8 mouse cellular contexts compared by ENCODE assay signal in the genomic region with DNA sequence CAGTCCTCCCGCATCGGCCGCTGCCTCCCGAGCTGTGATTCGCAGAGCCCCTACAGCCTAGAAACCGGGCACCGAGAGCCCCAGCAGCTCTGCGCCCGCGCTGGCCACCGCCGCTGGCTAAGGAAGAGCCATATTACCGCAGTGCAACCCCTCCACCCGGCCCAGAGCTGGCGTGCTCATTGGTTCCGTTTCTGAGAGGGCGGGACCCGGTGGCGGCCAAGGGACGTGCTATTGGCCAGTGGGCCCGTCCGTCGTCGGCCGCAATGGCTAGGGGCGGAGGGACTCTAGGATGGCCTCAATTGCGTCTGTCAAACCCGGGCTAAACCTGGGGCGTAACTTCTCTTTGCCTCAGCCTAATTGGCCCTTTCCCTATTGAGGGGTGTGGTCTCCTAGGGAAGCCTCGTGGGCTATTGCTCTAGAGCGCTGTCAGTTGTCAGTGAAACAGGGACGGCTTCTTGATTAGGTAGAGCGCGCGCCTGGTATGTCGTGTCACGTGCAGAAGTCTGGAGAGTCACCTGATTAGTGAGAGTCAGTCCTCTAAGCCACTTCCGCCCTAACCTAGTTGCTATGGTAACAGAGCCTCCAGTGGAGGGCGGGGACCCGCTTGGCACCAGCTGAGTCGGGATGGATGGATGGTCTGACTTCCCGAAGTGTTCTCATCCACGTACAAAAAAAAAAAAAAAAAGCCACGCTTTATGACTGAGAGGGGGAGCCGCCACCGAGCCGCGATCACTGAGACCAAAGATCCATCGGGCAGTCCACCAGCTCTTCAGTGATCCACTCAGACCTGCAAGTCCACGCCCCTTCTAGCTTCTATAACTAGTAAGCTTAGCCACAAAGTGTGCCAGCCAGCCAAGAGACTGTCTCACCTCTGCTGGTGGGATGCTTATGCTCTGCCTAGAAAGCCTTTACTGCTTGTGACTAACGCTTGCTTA. TPM values are rescaled to one million over a fixed set of nuclear protein-coding genes. Genes with fewer than 3 reads are reported as not detected.
DNase-seq lines count a peak whose midpoint lies in the region; ATAC-seq lines count a peak whose summit lies in the region.

A gene (minus strand): TSS at position 158 of the 935 bp plus-strand sequence.

- peaks cover 22% of the 10 kb centered on the region for H3K4me1 ChIP-seq in hindbrain, embryonic 15.5 days (replicated peaks)

- H3K27ac ChIP-seq in hindbrain, embryonic 15.5 days (replicated peaks), result peak within 1 kb of the TSS; percentile 94

- DNase-seq in T-cell, adult 2 months (ENCODE audit: low spot score), result peak; percentile 98
- DNase-seq in cerebellum, postnatal 36 days, result peak; percentile 99
- DNase-seq in frontal cortex, postnatal 36 days (ENCODE audit: low spot score in 2 of 2), result peak; percentile 100
- peak; percentile 100 for DNase-seq in left cerebral cortex, adult 11 months (ENCODE audit: low spot score)
- DNase-seq in lung, postnatal 4 days, result peak; percentile 99 to 100
- DNase-seq in retina, postnatal 7 days (ENCODE audit: low read depth, low spot score), result peak; percentile 98
- DNase-seq in urinary bladder, adult 2 months (ENCODE audit: low spot score), result peak; percentile 97

- H3K4me2 ChIP-seq in hindbrain, embryonic 15.5 days, result peak within 1 kb of the TSS; percentile 90

- H3K36me3 ChIP-seq in hindbrain, embryonic 15.5 days, result no peaks in the 10 kb centered on the region

- peak; percentile 99 for ATAC-seq in hindbrain, embryonic 15.5 days (ENCODE audit: low FRiP score, low read depth)

- WGBS in hindbrain, embryonic 15.5 days, result under 1% methylated on average over 50 of the region's 51 CpGs

- H3K9ac ChIP-seq in hindbrain, embryonic 15.5 days, result peak within 1 kb of the TSS; percentile 87

- H3K4me3 ChIP-seq in hindbrain, embryonic 15.5 days, result peak within 1 kb of the TSS; percentile 96

- H3K27me3 ChIP-seq in hindbrain, embryonic 15.5 days, result no peaks in the 10 kb centered on the region

- H3K9me3 ChIP-seq in hindbrain, embryonic 15.5 days, result no peaks in the 10 kb centered on the region

RNA-seq across cellular contexts. Expression of the gene that starts here (rescaled TPM):
- polyA plus RNA-seq in hindbrain, embryonic 15.5 days (2015; fragmentation: Nextera tagmentation; extraction: Ambion mirVana), result 14.6 and 16.8 TPM in 2 replicates
- 19.4 and 21.5 TPM in 2 replicates for polyA plus RNA-seq in urinary bladder, adult 2 months (2012; rRNA removed)

Comparison
In these comparisons a context has a peak if more than half of its experiments do, and no peak if none do; other contexts are left out.
1. Peak in every context shown above with its lines: DNase-seq, ATAC-seq, H3K4me3 ChIP-seq and H3K27ac ChIP-seq.